Mouse (Mus musculus) embryonic facial prominence, embryonic 11.5 days (tissue): ENCODE results near the gene Mboat1. TPM values are rescaled to one million over a fixed set of nuclear protein-coding genes. Genes with fewer than 3 reads are reported as not detected.

Experiments used
- ATAC-seq: fragments of 200-750 bp; cut with Nextera tagmentation; replicated peaks from 2 replicates; pipeline ENCODE4 v1.8.0; 2017; ENCODE audit warnings: low read depth; ENCODE audit not compliant: insufficient number of reproducible peaks, low FRiP score, low TSS enrichment
- DNase-seq: peaks from one replicate; pipeline ENCODE4 v3.0.0-alpha.2; 2015; ENCODE audit warnings: low spot score
- H3K27ac ChIP-seq: fragments of 300-500 bp; sonication (generic); replicated peaks from 2 replicates; pipeline ENCODE4 v1.5.1; 2014; ENCODE audit warnings: mild to moderate bottlenecking, low read depth, low read length, control low read depth
- H3K27me3 ChIP-seq: fragments of 300-500 bp; sonication (generic); 2 replicates; pipeline ENCODE4 v1.6.1; 2014; ENCODE audit warnings: mild to moderate bottlenecking, low read length, moderate library complexity, mixed read lengths; ENCODE audit not compliant: control insufficient read depth, insufficient read depth
- H3K36me3 ChIP-seq: fragments of 300-500 bp; sonication (generic); replicated peaks from 2 replicates; pipeline ENCODE4 v1.6.1; 2014; ENCODE audit warnings: low read depth, mild to moderate bottlenecking, low read length, moderate library complexity, mixed read lengths; ENCODE audit not compliant: control insufficient read depth, insufficient read depth
- H3K4me1 ChIP-seq: fragments of 300-500 bp; sonication (generic); 2 replicates; pipeline ENCODE4 v1.6.1; 2014; ENCODE audit warnings: low read length, mixed read lengths; ENCODE audit not compliant: control insufficient read depth, insufficient read depth
- H3K4me2 ChIP-seq: fragments of 300-500 bp; sonication (generic); 2 replicates; pipeline ENCODE4 v1.6.1; 2014; ENCODE audit warnings: low read depth, mild to moderate bottlenecking, control low read depth, low read length, moderate library complexity
- H3K4me3 ChIP-seq: fragments of 300-500 bp; sonication (generic); 2 replicates; pipeline ENCODE4 v1.5.1; 2014; ENCODE audit warnings: low read depth, low read length, control low read depth
- H3K9ac ChIP-seq: fragments of 300-500 bp; sonication (generic); replicated peaks from 2 replicates; pipeline ENCODE4 v1.6.1; 2014; ENCODE audit warnings: mild to moderate bottlenecking, control low read depth, low read length
- H3K9me3 ChIP-seq: fragments of 300-500 bp; sonication (generic); replicated peaks from 2 replicates; pipeline ENCODE4 v1.6.1; 2016; ENCODE audit warnings: mild to moderate bottlenecking, low read length, inconsistent platforms, mixed read lengths; ENCODE audit not compliant: control insufficient read depth
- WGBS: fragments of 180-500 bp; shearing (Covaris S2); extraction: QIAGEN DNeasy Blood & Tissue Kit; methylation state at CpG from one replicate; pipeline ENCODE4 v1.1.7; 2014; 5-methylcytosine and 5-hydroxymethylcytosine counted together
- polyA plus RNA-seq: library from polyadenylated mRNA; unstranded; fragments of >200 nt; fragmentation: Nextera tagmentation; extraction: Ambion mirVana; gene quantifications from 2 replicates; pipeline ENCODE4 v1.2.1, GENCODE M21; 2014

The Mboat1 gene
- polyA plus RNA-seq, 1 experiment from 2014 or later = 9.8 TPM

- Histone ChIP-seq H3K36me3 (no peaks in the 10 kb centered on the region), H3K27me3 (no peaks in the 10 kb centered on the region), H3K4me2 (no peak overlapping the region), H3K4me3 (no peak overlapping the region), H3K27ac (no peak overlapping the region), H3K4me1 (no peaks in the 10 kb centered on the region), H3K9me3 (no peaks in the 10 kb centered on the region), H3K9ac (no peak overlapping the region)
- no peak for ATAC-seq
- WGBS = 90% methylated on average over 1 of the region's 1 CpGs
- DNase-seq = no peak
Observed at GRCm38 (mm10) chr13:30208176-30208575, 71.9 kb downstream of the Mboat1 start.

DNA sequence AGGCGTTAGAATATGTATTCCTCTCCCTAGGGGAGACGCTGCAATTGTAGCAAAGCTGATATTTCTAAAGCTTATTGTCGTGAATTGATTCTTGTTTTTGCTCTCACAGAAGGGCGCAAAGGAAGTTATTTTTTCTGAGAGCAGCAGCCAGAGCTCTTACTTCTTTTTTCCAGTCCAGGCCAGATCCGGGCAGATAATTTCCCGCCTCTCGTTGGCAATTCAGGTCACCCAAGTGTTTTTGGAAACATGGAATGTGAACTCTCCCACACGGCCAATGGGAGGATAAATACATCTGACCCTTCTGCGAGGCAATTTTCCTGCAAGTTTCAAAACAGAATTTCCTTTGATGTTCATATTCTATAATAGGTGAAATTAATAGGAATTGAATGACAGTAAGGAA, 77.0 kb downstream of the Mboat1 start:
- Histone ChIP-seq H3K36me3 (no peaks in the 10 kb centered on the region), H3K27ac (no peak overlapping the region), H3K4me1 (no peaks in the 10 kb centered on the region), H3K27me3 (no peaks in the 10 kb centered on the region), H3K4me2 (no peak overlapping the region), H3K9ac (no peak overlapping the region), H3K4me3 (no peak overlapping the region), H3K9me3 (no peaks in the 10 kb centered on the region)
- ATAC-seq (no peak), DNase-seq (peak; percentile 20)
- 61% methylated on average over 9 of the region's 9 CpGs for WGBS

GRCm38 (mm10) chr13:30217588-30218371, 81.5 kb downstream of the Mboat1 start:
- no peak for ATAC-seq
- Histone ChIP-seq H3K4me2 (no peak overlapping the region), H3K27me3 (no peaks in the 10 kb centered on the region), H3K4me3 (no peak overlapping the region), H3K9ac (no peak overlapping the region), H3K9me3 (no peaks in the 10 kb centered on the region), H3K36me3 (no peaks in the 10 kb centered on the region), H3K4me1 (0 out of 2 replicates have a peak, but pooled peaks cover 2% of the 10 kb centered on the region), H3K27ac (no peak overlapping the region)
- no peak for DNase-seq
- WGBS = 77% methylated on average over 12 of the region's 12 CpGs

DNA sequence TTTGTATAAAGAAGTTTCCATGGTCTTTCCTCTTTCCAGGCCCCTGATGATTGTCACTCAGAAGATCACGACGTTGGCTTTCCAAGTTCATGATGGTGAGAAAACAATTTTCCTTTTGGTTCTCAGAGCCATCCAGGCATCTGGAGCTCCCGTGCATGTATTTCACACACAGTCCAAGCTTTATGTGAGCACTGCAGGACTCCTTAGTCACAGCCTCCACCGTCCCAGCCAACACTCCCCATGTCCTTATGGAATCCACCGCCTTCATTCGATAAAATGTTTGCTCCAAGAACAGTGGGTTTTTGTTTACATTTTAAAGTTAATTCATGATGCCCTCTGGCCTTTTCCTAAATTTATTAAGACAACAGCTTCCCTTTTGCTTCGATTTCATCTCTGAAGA, 83.3 kb downstream of the Mboat1 start:
- Histone ChIP-seq H3K4me1 (0 out of 2 replicates have a peak, but pooled peaks cover 2% of the 10 kb centered on the region), H3K27ac (no peak overlapping the region), H3K27me3 (no peaks in the 10 kb centered on the region), H3K4me3 (no peak overlapping the region), H3K9me3 (no peaks in the 10 kb centered on the region), H3K9ac (no peak overlapping the region), H3K4me2 (no peak overlapping the region), H3K36me3 (no peaks in the 10 kb centered on the region)
- WGBS = 82% methylated on average over 7 of the region's 7 CpGs
- ATAC-seq = no peak
- no peak for DNase-seq

- no peak overlapping the region for H3K4me2 ChIP-seq
- H3K4me3 ChIP-seq = no peak overlapping the region
- no peaks in the 10 kb centered on the region for H3K27me3 ChIP-seq
- 0 out of 2 replicates have a peak, but pooled peaks cover 2% of the 10 kb centered on the region for H3K4me1 ChIP-seq
- no peak overlapping the region; the same call in 1 of the 2 replicates for H3K27ac ChIP-seq
- H3K9me3 ChIP-seq = no peaks in the 10 kb centered on the region
- ATAC-seq (0 out of 2 replicates have a peak, but pooled peaks have one; percentile 34), DNase-seq (peak; percentile 80)
- no peaks in the 10 kb centered on the region for H3K36me3 ChIP-seq
- WGBS = 20% methylated on average over 3 of the region's 3 CpGs
- H3K9ac ChIP-seq = no peak overlapping the region
Observed at GRCm38 (mm10) chr13:30221316-30221715, 85.0 kb downstream of the Mboat1 start.

DNA sequence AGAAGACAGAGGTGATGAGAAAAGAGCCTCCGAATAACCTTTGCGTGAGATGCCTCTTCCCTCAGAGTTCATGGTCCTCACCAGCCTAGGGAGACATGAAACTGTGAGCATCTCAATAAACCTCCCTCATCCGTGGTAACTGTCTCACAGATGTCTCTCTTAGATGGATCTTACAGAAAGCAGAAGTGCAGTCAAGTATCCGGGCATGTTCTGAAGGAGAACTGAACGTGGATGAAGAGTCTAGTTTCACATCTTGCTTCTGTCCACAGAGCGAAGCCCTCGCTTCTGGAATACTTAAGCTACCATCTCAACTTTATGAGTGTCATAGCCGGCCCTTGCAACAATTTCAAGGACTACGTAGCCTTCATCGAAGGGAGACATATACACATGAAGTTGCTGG, 87.8 kb downstream of the Mboat1 start:
- H3K9ac ChIP-seq = no peak overlapping the region
- H3K36me3 ChIP-seq = no peaks in the 10 kb centered on the region
- no peak overlapping the region for H3K4me2 ChIP-seq
- H3K9me3 ChIP-seq = no peaks in the 10 kb centered on the region
- 92% methylated on average over 10 of the region's 10 CpGs for WGBS
- no peak overlapping the region for H3K27ac ChIP-seq
- 0 out of 2 replicates have a peak, but pooled peaks cover 2% of the 10 kb centered on the region for H3K4me1 ChIP-seq
- ATAC-seq (no peak), DNase-seq (no peak)
- H3K4me3 ChIP-seq = no peak overlapping the region
- no peaks in the 10 kb centered on the region for H3K27me3 ChIP-seq

DNA sequence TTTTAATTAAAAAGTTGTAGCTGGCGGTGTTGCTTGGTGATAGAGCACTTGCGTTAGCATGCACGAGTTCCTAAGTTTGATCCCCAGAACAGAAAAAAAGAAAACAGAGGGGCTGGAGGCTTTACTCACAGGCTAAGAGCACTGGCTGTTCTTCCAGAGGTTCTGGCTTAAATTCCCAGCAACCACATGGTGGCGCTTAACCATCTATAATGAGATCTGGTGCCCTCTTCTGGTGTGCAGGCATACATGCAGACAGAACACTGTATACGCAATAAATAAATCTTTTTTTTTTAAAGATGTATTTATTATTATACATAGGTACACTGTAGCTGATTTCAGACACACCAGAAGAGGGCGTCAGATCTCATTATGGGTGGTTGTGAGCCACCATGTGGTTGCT, 88.4 kb downstream of the Mboat1 start:
- Histone ChIP-seq H3K27ac (no peak overlapping the region), H3K9me3 (no peaks in the 10 kb centered on the region), H3K4me1 (0 out of 2 replicates have a peak, but pooled peaks cover 2% of the 10 kb centered on the region), H3K27me3 (no peaks in the 10 kb centered on the region), H3K4me3 (no peak overlapping the region), H3K4me2 (no peak overlapping the region), H3K9ac (no peak overlapping the region), H3K36me3 (no peaks in the 10 kb centered on the region)
- 90% methylated on average over 6 of the region's 6 CpGs for WGBS
- no peak for DNase-seq
- ATAC-seq = no peak

DNA sequence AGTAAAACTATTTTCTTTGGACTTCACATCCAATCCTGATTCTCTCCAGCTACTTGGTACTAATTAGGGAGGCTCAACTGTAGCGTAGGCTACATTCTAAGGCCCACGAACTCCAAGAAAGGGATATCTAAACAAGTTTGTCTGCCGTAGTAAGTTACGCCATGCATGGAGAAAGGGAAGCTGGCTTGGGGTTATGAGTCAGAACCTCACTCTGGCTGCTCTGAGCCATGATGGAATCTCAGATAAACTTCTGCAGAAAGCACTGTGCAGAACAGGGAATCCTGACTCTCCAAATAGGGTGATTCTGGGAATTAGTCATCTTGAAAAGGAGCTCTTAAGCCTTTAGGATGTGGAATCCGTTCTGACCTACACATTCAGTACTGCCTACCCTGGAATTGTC, 92.5 kb downstream of the Mboat1 start:
- H3K4me2 ChIP-seq = no peak overlapping the region
- DNase-seq (no peak), ATAC-seq (no peak)
- H3K9me3 ChIP-seq = no peaks in the 10 kb centered on the region
- H3K4me3 ChIP-seq = no peak overlapping the region
- no peak overlapping the region for H3K27ac ChIP-seq
- H3K36me3 ChIP-seq = no peaks in the 10 kb centered on the region
- WGBS = 57% methylated on average over 5 of the region's 5 CpGs
- no peaks in the 10 kb centered on the region for H3K27me3 ChIP-seq
- no peak overlapping the region for H3K9ac ChIP-seq
- no peaks in the 10 kb centered on the region for H3K4me1 ChIP-seq
